Mouse (Mus musculus): Measurements from ENCODE around the gene Ttpal. TPM values are rescaled to one million over a fixed set of nuclear protein-coding genes. Genes with fewer than 3 reads are reported as not detected.

Gene Ttpal
- total RNA-seq (2023) = 45.7 and 58.2 TPM in 2 replicates

GRCm38 (mm10) chr2:163602101-163602971, at the start of gene Ttpal:
Gene Ttpal (plus strand): TSS chr2:163602314.

GRCm38 (mm10) chr2:163644575-163645385, 42.7 kb downstream of the Ttpal start, which contains the start of gene Serinc3:
Gene Serinc3 (minus strand): TSS chr2:163645131.

GRCm38 (mm10) chr2:163657975-163658886, 56.1 kb downstream of the Ttpal start, which contains the start of gene Pkig:
Gene Pkig (plus strand): TSS chr2:163658386.

Other genes starting within 250 kb of the Ttpal start
- gene Jph2, start 204.3 kb upstream of the Ttpal start, total RNA-seq (2023) = not detected in 2 replicates
- gene Oser1, start 177.6 kb upstream of the Ttpal start, total RNA-seq (2023) = 107 and 131 TPM in 2 replicates
- not detected in 2 replicates for gene Gdap1l1, start 163.8 kb upstream of the Ttpal start, total RNA-seq (2023)
- gene Fitm2, start 129.7 kb upstream of the Ttpal start, total RNA-seq (2023) = 0.66 and 1.0 TPM in 2 replicates
- gene R3hdml, start 110.0 kb upstream of the Ttpal start, total RNA-seq (2023) = not detected in 2 replicates
- not detected in 2 replicates for gene Hnf4a, start 95.5 kb upstream of the Ttpal start, total RNA-seq (2023)
- gene Serinc3, start 42.8 kb downstream of the Ttpal start, total RNA-seq (2023) = 431 and 484 TPM in 2 replicates
- gene Pkig, start 56.1 kb downstream of the Ttpal start, total RNA-seq (2023) = 15.7 and 16.7 TPM in 2 replicates
- 12.9 and 18.1 TPM in 2 replicates for gene Ada, start 147.9 kb downstream of the Ttpal start, total RNA-seq (2023)
- gene Ccn5, start 218.5 kb downstream of the Ttpal start, total RNA-seq (2023) = not detected in 2 replicates

Measured in neutrophil, adult 65 days (primary cell).